Mouse (Mus musculus): ENCODE data around the gene Pnlip.

Gene Pnlip

DNA sequence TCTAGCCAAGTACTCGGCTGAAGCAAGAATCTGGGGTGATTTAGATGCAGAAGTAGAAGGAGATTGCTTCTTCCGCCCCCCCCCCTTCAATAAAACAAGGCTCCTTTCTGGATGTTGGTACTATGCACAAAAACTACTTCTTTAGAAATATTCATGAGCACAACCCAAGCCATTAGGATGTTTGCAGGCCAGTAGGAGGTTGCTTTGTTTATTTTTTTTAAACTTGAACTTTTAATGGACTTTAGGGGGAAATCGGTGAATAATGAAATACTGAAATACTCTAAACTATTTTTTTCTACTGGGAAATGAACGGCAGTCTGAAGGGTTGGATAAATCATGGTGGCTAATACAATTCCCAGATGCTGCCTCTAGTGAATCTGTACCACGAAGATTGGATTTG lies at the start of gene Pnlip:
Gene Pnlip, plus strand, starts transcription at position 301 of the 400 bp plus-strand sequence.
- DNase-seq: no peak

DNA sequence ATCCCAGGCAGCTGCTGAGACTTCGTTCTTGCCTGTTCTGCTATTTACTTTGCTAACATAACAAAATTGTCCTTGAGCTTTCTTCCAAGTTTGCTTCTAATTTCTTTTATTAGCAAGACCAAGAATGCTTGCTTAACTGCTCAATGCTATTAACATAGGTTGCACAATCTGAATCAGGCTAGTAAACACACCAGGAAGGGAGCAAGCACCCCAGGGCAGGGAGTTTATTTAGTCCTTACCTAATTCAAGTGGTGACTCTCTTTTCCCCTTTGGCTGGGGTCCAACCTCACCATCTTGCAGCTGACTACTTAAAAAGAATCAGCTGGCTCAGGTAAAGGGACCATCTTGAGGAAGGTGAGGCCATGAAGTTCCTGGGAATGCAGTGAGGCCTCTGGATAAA lies 42.6 kb upstream of the Pnlip start:
- peak; percentile 69 for DNase-seq

DNA sequence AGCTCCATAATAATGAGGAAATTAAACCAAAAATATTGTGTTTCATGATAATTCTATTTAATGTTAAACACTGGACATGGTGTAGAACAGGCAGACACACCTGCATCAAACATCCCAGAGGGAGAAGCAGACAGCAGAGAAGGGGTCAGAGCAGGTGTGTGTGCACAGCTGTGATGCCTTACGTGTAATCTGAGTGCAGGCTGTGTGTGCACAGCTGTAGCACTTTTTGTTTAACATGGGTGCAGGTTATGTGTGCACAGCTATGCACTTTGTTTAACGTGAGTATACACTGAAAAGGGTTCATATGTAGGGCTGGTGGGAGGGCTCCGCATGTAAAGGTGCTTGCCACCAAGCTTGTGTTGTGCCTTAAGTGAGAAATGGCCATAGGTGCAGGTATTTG lies 39.6 kb upstream of the Pnlip start:
- no peak for DNase-seq

DNA sequence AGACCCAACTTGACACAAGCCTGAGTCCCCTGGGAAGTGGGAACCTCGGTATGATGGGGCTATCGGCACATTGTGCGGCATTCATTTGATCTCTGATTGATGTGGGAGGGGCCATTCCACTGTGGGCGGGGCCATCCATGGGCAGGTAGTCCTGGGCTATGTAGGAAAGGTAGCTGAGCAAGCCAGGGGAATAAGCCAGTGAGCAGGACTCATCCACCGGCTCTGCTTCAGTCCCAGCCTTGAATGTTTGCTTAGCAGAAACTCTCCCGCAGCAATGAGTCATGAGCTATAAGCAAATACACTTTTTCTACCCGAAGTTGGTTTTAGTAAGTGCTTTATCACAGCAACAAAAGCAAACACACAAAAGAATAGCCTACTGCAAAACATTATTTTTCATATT lies 35.7 kb upstream of the Pnlip start:
- peak; percentile 23 for DNase-seq

DNA sequence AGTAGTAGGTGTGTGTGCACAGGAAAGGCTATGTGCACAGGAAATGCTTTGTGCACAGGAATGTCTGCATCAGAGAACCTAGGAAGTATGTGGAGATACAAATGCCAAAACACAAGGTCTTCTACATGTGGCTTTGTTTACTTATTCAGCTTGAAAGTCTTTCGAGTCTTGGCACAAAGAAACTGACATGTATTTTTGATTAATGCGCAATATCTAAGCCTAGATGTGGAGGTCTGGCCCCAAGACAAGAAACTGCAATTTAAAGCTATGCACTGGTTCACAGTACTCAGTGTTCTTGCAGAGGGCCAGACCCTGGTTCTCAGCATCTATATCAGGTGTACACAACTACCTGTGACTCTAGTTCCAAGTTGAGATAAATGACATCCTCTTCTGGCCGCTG lies 31.6 kb upstream of the Pnlip start:
- DNase-seq: no peak

DNA sequence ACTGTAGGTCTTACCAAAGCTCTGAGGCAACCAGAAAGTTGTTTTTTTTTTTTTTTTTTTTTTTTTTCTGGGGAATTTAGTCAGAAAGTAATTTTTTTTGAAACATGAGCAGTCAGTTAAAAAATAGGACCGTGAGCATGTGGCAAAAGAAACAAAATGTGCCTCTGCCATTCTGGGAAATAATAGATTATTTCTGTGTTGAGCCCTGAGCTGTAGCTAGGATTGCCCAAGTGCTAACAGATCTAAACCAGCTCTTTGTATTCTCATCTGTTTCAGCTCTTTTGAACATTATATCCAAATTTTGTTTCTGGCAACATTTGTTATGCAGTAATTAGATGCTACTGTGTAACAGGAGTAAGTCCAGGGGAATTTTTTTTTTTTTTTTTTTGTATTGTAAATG lies 30.7 kb upstream of the Pnlip start:
- DNase-seq: no peak

DNA sequence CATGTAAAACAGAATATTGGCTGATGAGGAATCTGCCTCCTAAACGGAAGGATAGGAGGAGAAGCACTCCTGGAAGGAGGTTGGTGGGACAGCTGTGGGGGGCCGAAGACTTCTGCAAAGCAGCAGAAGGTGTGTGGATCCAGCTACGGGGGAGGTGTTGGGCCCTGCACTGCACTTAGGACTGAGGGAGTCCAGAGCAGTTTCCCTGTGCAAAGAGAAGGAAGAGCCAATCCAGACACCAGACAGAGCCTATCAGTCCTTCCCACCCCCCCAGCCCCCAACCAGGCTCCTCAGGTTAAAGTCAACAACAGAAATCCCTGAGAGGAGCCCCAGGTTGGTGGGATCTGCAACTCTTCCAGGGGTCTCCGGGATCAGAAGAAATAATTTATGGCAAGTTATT lies 27.5 kb upstream of the Pnlip start:
- no peak for DNase-seq

DNA sequence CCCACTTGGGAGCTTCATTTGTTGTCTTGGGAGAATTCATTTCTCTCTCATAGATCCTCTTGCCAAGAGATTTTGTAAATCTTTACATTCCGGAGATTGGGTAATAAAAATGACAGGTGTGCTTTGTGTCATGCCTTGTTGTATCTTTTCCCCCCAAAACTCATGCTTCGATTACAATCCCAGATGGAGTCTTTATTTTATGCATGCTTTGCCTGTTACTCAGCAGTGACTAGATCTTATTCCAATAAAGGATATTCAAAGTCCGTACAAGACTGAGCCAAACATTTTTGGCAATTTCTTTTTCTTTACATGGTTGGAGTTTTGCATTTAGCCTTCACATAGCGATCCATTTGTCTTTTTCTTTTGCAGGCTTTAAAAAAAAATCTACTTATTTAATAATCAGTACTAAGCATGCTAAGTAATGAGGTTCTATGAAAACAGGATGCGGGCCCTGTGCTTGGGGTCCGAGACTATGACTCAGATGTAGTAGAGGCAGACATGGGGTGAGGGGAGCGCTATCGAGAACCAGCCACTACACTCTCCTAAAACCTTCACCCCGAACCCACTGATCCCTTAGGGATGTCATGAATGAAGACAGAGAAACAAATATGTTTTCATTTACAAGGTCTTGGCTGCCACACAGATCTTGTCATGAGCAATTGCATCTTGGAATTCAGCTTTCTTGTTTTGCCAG lies 26.9 kb upstream of the Pnlip start:
- DNase-seq: no peak

DNA sequence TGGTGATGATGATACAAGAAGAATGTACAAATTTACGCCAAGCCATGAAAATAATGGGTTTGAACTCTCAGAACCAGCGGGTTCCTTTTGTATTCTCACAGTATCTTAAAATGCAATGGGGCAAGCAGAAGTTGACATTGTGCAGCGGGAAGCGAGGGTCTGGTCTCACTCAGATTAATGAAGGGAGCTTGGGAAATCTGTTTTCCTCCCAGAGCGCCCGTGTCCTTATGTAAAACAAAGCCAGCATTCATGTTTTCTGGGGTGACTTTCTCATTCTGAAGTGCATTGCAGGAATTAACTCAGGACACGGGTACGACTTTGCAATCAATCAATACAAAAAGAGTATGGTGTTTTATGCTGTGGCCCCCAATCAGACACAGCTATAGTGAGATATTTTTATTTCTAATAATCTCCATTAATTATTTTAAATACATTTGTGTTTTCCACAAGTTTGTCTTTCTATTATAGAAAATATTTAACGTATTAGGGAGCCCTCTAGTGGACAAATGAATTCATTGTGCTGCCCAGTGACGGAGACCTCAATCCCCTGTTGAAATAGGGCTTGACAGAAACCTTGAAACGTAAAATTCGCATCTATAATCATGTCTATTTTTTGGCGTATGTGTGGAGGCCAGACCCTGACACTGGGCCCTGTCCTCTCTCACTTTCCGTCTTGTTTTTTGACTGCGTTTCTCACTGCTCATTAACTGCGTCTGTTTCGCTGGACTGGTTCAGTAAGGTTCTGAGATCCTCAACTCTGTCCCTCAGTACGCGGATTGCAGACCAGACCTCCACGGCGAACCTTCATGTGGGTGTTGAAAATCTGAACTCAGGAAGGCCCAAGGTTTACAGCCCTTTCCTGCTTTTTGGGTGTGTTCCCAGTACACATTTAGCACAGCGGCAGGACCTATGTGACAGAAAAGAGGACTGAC lies 24.6 kb upstream of the Pnlip start:
- peak; percentile 23 for DNase-seq

DNA sequence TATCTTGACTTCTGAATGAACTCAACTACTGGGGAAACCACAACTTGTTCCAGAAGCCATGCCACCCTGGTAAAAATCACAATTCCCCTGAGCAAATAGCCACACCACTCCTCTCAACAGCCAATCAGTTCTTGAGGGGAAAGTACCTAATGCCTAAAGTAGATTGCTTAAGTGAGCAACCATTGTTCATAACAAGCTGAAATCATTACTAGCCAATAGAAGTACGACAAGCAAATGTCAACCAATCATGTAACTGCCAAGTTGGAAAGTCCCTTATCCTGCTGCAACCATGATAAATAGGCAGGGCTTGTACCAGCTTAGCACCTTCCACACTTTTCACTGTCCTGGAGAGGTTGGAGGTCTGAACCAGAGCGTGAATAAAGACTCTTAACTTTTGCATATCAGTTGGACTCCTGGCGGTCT lies 22.9 kb upstream of the Pnlip start:
- DNase-seq: no peak

DNA sequence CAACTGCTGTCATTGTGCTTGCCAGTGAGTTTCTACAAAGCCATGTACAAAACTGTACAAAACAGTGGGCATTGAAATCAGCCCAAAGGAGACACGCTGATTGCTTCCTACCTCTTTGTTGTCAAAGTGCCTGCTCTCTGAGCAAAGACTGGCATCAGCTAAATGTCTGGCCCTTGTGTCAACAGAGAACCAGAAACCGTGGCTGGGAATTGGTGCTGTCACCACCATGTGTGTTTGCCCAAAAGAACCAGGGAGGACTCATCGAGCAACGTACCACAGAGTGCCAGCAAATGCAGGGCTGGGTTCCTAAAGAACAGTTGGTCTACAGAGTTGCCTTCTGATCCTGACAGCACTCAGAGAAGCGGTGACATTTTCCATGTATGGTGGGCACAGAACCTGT lies 2.3 kb upstream of the Pnlip start:
- no peak for DNase-seq

DNA sequence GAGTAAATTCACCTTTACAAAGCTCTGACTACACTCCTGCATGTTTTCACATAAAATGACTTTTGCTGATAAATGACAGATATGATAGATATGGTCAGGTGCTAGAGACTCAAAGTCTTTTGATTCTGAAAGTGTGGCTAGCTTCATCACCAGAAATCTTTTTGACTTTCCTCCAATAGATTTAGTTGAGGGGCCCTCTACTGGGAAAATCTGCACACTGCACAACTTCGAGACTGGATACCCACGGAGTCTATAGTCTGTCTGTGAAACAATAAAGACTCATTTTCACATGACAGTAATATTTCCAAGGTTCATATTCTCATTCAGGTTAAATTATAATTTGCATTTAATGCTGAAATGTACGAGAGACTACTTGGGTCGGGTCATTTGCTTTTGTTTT lies 9.8 kb downstream of the Pnlip start:
- DNase-seq: peak; percentile 3

DNA sequence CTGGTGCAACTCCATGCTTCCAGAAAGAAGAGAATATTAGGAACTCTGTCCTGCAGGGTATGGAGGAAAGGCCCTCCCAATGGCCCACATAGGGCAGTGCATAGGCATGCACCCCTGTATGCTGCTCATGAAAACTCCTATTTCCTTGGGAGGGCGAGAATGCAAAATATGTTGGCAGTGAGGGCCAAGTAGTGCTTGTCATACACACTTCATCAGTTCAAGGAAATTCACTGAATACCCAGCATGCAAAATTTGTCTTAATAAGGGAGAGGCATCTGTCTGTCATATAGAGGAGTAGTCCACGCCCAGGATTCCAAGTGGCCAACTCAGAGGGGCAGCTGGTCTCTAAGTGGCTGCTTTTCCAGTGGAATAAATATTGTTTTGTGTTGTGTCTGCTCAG lies 11.0 kb downstream of the Pnlip start:
- DNase-seq: peak; percentile 13

DNA sequence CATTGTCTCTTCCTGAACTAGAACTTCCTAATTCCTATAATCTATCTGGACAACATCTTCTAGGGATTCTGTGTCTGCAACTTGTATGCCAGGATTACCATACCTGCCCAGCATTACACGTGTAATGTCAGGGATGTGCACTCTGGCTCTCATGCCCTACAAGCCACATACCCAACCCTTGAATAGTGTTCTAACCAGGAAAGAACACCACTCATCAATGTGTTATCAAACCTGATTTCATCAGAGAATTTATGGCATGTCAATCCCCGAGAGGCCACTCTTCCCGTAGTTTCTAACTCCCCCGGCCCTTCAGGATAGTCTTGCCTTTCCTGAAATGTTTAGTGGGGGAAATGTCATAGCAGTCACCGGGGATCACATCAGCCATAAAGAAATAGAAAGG lies 12.6 kb downstream of the Pnlip start:
- no peak for DNase-seq

DNA sequence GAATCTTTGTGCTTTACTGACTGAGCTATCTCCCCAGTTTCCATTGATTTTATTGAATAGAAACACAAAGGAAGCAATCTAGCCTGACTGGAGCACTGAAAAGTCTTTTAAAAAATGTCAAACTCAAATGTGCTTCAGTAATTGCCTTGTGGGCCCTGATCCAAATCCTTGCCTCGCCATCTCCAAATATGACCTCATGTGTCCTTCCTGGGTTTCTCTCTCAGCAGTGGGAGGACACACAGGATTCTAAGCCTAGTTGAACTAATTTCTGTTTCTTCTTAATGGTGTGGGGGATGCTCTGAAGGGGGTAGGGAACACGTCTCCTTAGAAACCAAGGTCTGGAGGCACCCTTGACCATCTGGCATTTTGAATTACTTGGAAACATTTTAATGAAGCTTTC lies 22.3 kb downstream of the Pnlip start:
- no peak for DNase-seq

DNA sequence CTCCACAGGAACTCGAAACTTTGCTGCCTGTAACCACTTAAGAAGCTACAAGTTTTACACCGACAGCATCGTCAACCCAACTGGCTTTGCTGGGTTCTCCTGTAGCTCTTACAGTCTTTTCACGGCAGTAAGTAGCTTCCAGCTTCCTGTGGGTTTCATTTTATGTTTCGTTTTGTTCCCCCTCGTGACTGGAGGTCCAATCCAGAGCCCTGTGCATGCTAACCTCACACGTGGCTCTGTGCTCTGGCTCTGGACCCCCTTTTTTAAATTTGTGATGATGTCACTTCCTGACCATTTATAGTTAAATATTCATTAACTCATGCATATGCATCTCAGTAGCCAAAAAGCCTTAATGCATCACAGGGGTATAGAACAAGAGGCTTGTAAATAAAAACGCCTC lies 24.8 kb downstream of the Pnlip start:
- DNase-seq: no peak

DNA sequence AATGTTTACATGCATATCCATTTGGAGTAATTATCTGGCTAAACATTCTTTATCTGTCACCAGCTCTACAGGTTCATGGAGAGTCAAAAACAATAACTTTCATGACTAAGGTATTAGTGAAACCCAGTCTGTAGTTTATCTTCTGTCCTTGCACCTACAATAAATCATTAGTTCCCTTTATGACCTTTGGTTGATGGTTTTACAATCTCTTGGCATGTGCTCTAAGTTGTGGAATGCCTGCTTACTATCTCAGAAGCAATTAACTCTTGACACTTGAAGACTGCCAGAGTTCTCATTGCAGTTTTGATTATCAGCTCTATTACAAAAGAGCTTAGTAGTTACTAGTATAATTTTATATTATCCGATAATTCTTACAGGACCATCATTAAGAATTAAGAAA lies 36.6 kb downstream of the Pnlip start:
- DNase-seq: no peak

DNA sequence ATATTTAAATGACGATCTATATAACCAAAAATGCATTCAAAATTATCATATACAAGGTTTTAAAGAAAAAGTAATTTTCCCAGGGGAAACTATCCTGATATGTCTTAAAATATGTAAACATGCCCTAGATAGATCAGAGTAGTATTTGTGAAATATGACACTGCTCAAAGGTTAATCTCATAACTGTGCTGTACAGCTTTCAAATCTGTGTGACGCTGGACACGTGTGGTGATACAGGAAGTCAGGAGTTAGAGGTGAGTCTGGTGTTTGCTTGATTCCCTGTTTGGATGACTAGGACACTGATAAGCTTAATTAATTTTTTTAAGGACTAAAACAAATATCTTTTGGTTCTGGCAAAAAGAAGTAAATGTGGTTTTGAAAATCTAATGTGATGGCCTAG lies 43.0 kb downstream of the Pnlip start:
- DNase-seq: no peak

DNA sequence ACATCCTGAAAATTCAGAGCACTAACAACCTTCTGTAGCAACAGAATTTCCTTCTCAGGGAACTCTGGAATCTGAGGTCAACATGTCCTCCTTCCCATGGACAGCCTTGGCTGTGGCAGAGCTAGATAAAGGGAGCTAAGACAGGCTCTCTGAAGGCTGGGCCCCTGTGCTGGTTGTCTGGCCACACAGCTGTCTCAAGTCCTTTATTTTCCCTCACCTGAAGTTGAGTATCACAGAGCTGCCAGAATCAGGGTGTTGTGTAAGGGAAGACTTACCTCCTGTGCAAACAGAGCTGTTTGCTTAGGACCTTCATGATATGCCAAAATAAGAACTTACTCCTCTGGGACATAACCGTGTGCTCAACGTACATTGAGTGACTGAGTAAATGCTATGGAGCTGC lies 43.9 kb downstream of the Pnlip start:
- DNase-seq: peak; percentile 19

DNA sequence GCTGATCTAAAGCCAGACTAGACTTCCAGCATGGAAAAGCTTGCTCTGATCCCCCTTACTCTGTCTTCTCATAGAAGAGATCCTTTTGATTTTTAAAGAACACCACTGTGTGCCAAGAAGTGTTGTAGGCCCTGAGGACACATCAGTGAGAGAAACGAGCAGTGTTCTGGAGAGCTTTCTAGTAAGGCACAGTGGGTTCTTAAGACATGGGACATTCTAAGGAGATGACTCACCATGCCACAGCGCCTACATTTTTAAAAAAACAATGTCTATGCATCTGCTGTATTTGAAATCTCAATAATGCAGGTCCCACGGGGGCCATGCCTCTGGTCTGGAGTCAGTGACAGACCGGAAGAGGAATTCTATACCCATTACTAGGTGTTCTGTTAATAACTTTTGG lies 52.3 kb downstream of the Pnlip start:
- no peak for DNase-seq

DNA sequence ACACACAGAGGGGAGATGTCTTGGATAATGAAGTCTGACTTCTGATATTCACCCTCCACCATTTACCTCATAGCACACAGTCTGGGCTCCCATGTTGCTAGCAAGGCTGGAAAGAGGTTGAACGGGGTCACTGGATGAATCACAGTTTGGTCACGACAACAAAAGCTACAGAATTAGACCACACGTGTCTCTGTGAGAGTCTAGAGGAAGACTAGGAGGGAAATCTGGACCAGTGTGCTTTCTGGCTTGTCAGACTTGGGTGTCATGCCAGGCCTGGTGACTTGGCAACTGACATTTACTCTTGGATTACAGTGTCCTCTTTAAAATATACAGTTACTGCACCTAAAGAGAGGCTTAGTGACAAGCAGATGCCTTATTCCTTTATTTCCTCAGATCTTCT lies 56.3 kb downstream of the Pnlip start:
- no peak for DNase-seq

DNA sequence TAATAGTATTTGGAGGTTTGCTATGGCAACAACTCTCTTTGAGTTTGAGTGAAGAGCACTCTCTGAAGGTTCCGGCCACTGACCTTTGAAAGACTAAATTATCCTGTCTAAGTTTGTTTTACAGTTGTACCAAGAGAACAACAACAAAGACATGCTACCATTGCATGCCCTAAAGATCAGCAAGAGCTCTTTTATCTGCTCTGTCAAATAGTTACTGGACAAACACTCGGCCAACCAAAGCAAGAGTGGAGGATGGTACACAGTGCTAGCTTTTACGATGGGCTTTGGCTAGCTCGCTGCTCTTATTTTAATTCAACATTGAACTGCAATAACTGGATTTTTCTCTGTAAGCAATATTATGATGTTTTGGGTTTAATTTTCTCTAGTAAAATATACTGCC lies 65.6 kb downstream of the Pnlip start:
- no peak for DNase-seq

DNA sequence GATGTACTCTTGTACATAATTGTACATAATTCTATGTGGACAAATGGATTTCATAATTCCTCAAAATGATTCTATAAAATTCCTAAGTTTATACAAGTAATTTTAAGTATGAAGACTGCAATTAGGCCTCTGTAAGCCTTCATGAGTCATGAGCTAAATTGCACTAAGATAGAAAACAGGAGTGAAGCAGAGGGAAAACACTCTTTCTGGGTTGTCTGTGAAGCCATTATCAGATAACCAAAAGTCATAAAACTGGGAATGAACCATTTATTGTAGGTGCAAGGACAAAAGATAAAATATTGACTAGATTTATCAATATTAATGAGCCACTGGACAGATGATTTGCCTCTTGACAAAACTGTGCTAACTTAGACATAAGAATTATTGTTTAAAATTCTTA lies 68.1 kb downstream of the Pnlip start:
- no peak for DNase-seq

DNA sequence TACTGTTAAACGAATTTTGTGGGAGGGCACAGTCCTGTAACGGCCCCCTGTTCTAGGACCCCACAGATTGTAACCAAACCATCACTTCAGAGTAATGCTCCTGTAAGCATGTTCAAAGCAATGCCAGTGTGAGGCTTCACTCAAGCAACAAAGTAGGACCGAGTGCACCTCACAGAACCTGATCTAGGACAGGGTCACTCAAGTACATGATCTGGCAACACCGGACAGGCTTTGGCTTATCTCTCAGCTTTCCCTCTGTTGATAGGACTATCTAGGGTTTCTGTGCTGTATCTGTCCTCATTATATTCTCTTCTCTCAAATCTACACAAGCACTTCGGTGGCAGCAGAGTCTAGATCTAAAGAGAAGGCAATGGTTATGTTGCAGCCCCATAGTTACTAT lies 74.3 kb downstream of the Pnlip start:
- no peak for DNase-seq

DNA sequence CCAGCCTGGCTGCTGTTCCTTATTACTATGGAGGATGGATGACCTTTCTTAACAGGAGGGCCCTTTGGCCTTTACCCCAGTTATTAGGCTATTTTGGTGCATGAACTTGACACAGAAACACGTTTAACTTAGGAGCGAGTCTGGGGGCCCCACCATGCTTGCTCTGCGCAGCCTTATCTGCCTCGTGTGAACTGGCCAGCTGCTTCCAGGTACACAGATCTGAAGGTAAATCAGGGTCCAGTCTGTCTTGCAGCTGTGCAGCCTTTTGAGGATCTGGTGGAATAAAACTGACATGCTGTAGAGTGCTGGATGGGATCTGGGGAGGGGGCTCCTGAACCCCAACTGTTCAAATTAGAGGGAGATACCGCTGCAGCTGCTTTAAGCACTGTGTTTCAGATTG lies 75.5 kb downstream of the Pnlip start:
- DNase-seq: no peak
